Comparison of ENCODE assay signal across 10 mouse cellular contexts in the genomic region with DNA sequence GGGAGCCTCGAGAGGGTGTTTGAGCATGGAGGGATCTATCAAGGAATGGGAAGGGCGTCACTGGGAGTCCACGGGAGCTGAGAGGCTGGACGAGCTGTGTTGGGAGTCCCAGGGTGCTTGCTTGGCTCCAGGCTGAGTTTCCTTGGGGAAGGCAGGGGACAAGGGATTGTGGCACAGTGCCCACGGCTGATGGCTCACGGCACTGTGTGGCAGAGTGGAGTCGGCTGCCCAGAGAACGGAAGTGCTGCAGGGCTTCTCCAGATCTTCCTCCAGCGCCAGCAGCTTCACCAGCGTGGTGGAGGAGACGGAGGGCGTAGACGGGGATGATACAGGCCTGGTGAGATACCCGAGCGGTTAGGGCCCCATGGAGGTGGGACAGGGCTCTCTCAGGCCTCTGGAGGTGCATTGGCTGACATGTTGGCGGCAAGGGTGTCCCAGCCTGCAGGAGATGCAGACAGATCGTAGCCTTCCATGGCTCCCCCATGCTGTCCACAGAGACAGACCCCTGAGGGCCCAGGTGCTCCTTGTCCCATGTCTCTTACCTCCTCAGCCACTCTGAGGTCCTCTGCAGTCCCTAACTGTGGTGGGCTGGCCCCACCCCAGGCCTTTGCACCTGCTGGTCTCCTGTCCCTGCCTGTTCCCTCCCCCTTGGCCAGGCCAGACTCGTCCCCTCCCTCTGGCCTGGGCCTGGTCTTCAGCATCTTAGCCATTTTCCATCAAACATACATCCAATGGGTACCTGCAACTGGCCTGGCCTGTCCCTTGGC.
DNase-seq lines count a peak whose midpoint lies in the region; ATAC-seq and TF ChIP-seq lines count a peak whose summit lies in the region.
"Had no signal": no experiment of that assay in that cellular context is flagged by ENCODE, and none has a peak within 500 bp of the region (broad histone marks: within the 10 kb centered on the region; RNA-seq: fewer than 3 reads in every experiment).

No protein-coding gene starts in this region.

- intact Hi-C loops in left cerebral cortex, postnatal 25 days (cut with DNase I), result no loop called here

- peak overlapping the region; percentile 16; the same call in 1 of the 2 replicates for H3K9ac ChIP-seq in hindbrain, embryonic 13.5 days
- 0 out of 2 replicates have a peak overlapping the region, but pooled peaks have one; percentile 13 for H3K9ac ChIP-seq in midbrain, postnatal 0 days (replicated peaks; ENCODE audit: low read length, poor library complexity, severe bottlenecking)
- no peak overlapping the region for H3K9ac ChIP-seq in intestine, embryonic 16.5 days (ENCODE audit: low read depth, low read length)
- H3K9ac ChIP-seq in intestine, embryonic 15.5 days, result no peak overlapping the region
- H3K9ac ChIP-seq: liver, embryonic 13.5 days had no signal

- DNase-seq in left cerebral cortex, adult 18-20 months (ENCODE audit: low spot score in 2 of 2), result peak; percentile 39 to 48
- DNase-seq in left cerebral cortex, postnatal 25 days (ENCODE audit: low spot score in 2 of 2), result no peak
- DNase-seq in cerebellum, adult 9-10 months, result peak; percentile 79
- peak; percentile 45 for DNase-seq in midbrain, postnatal 0 days (ENCODE audit: low spot score)
- no peak for DNase-seq in thymus, postnatal 25 days
- DNase-seq: heart, postnatal 10 days had no signal

- H3K27me3 ChIP-seq in hindbrain, embryonic 13.5 days, result peaks cover 39% of the 10 kb centered on the region
- H3K27me3 ChIP-seq in midbrain, postnatal 0 days (ENCODE audit: insufficient read depth, low read length), result no peaks in the 10 kb centered on the region
- H3K27me3 ChIP-seq in intestine, embryonic 16.5 days (replicated peaks; ENCODE audit: control insufficient read depth, insufficient read depth, low read length), result peaks cover 30% of the 10 kb centered on the region
- H3K27me3 ChIP-seq in intestine, embryonic 15.5 days (replicated peaks), result peaks cover 42% of the 10 kb centered on the region

- peaks cover 50% of the 10 kb centered on the region for H3K4me1 ChIP-seq in hindbrain, embryonic 13.5 days (replicated peaks)
- peaks cover 4% of the 10 kb centered on the region for H3K4me1 ChIP-seq in midbrain, postnatal 0 days (ENCODE audit: insufficient read depth, low read length)
- peaks cover 22% of the 10 kb centered on the region for H3K4me1 ChIP-seq in intestine, embryonic 16.5 days (ENCODE audit: control insufficient read depth, insufficient read depth, low read length)
- H3K4me1 ChIP-seq in intestine, embryonic 15.5 days (replicated peaks), result peaks cover 32% of the 10 kb centered on the region

- H3K27ac ChIP-seq in hindbrain, embryonic 13.5 days, result 0 out of 2 replicates have a peak overlapping the region, but pooled peaks have one; percentile 5
- no peak overlapping the region for H3K27ac ChIP-seq in midbrain, postnatal 0 days (ENCODE audit: low read depth, low read length)
- no peak overlapping the region for H3K27ac ChIP-seq in intestine, embryonic 16.5 days (ENCODE audit: low read length)
- H3K27ac ChIP-seq in intestine, embryonic 15.5 days, result no peak overlapping the region
- H3K27ac ChIP-seq: liver, embryonic 13.5 days had no signal

- TF ChIP-seq CTCF in midbrain, postnatal 0 days (IDR thresholded peaks at IDR 0.05), result no peak

- H3K9me3 ChIP-seq in hindbrain, embryonic 13.5 days, result no peaks in the 10 kb centered on the region
- H3K9me3 ChIP-seq in midbrain, postnatal 0 days (ENCODE audit: low read length), result no peaks in the 10 kb centered on the region
- H3K9me3 ChIP-seq in intestine, embryonic 16.5 days (ENCODE audit: control insufficient read depth, low read length), result no peaks in the 10 kb centered on the region
- H3K9me3 ChIP-seq in intestine, embryonic 15.5 days, result no peaks in the 10 kb centered on the region
- H3K9me3 ChIP-seq: liver, embryonic 13.5 days had no signal

- 0 out of 2 replicates have a peak overlapping the region, but pooled peaks have one; percentile 65 for H3K4me2 ChIP-seq in hindbrain, embryonic 13.5 days
- H3K4me2 ChIP-seq in midbrain, postnatal 0 days (ENCODE audit: low read depth, low read length, poor library complexity, severe bottlenecking), result no peak overlapping the region
- no peak overlapping the region for H3K4me2 ChIP-seq in intestine, embryonic 16.5 days (ENCODE audit: low read depth, low read length)
- H3K4me2 ChIP-seq in intestine, embryonic 15.5 days (replicated peaks), result no peak overlapping the region
- H3K4me2 ChIP-seq: liver, embryonic 13.5 days had no signal

- WGBS in hindbrain, embryonic 13.5 days, result 76% methylated on average over 18 of the region's 18 CpGs
- 69% methylated on average over 18 of the region's 18 CpGs for WGBS in midbrain, postnatal 0 days
- WGBS in intestine, embryonic 16.5 days, result 81% methylated on average over 18 of the region's 18 CpGs
- 82% methylated on average over 18 of the region's 18 CpGs for WGBS in intestine, embryonic 15.5 days

- H3K36me3 ChIP-seq in hindbrain, embryonic 13.5 days, result peaks cover 5% of the 10 kb centered on the region
- H3K36me3 ChIP-seq in midbrain, postnatal 0 days (ENCODE audit: insufficient read depth, low read length), result peaks cover 19% of the 10 kb centered on the region
- no peaks in the 10 kb centered on the region for H3K36me3 ChIP-seq in intestine, embryonic 16.5 days (ENCODE audit: control insufficient read depth, insufficient read depth, low read length)
- no peaks in the 10 kb centered on the region for H3K36me3 ChIP-seq in intestine, embryonic 15.5 days
- H3K36me3 ChIP-seq: liver, embryonic 13.5 days had no signal

- H3K4me3 ChIP-seq in hindbrain, embryonic 13.5 days, result no peak overlapping the region
- no peak overlapping the region for H3K4me3 ChIP-seq in midbrain, postnatal 0 days (ENCODE audit: low read depth, low read length)
- H3K4me3 ChIP-seq in intestine, embryonic 16.5 days (ENCODE audit: low read length), result no peak overlapping the region
- no peak overlapping the region for H3K4me3 ChIP-seq in intestine, embryonic 15.5 days (replicated peaks)
- H3K4me3 ChIP-seq: liver, embryonic 13.5 days had no signal

- ATAC-seq in hindbrain, embryonic 13.5 days (ENCODE audit: low FRiP score), result no peak
- no peak for ATAC-seq in midbrain, postnatal 0 days (ENCODE audit: low FRiP score)
- no peak for ATAC-seq in intestine, embryonic 16.5 days
- no peak for ATAC-seq in intestine, embryonic 15.5 days

Comparison
In these comparisons a context has a peak if more than half of its experiments do, and no peak if none do; other contexts are left out.
1. DNase-seq: peak in left cerebral cortex, adult 18-20 months (2 of 2), cerebellum, adult 9-10 months (single experiment) and midbrain, postnatal 0 days (single experiment); none in left cerebral cortex, postnatal 25 days (0 of 2) and thymus, postnatal 25 days (single experiment).
2. H3K9ac ChIP-seq: peak in hindbrain, embryonic 13.5 days (single experiment) and midbrain, postnatal 0 days (single experiment); none in intestine, embryonic 16.5 days (single experiment) and intestine, embryonic 15.5 days (single experiment).